Mouse (Mus musculus) limb, embryonic 15.5 days (tissue): ENCODE results near the gene Aldh3b3. TPM values are rescaled to one million over a fixed set of nuclear protein-coding genes. Genes with fewer than 3 reads are reported as not detected.

ENCODE experiments used
- ATAC-seq: fragments of 200-750 bp; cut with Nextera tagmentation; 2 replicates; pipeline ENCODE4 v1.8.0; 2017; ENCODE audit warnings: low read depth, moderate TSS enrichment; ENCODE audit not compliant: insufficient number of reproducible peaks, low FRiP score, low TSS enrichment
- H3K27ac ChIP-seq: fragments of 300-500 bp; sonication (generic); 2 replicates; pipeline ENCODE4 v1.5.1; 2015; ENCODE audit warnings: moderate library complexity, mild to moderate bottlenecking, inconsistent platforms
- H3K27me3 ChIP-seq: fragments of 300-500 bp; sonication (generic); 2 replicates; pipeline ENCODE4 v1.6.1; 2015; ENCODE audit warnings: inconsistent platforms
- H3K36me3 ChIP-seq: fragments of 300-500 bp; sonication (generic); 2 replicates; pipeline ENCODE4 v1.6.1; 2015; ENCODE audit warnings: inconsistent platforms
- H3K4me1 ChIP-seq: fragments of 300-500 bp; sonication (generic); 2 replicates; pipeline ENCODE4 v1.6.1; 2015; ENCODE audit warnings: inconsistent platforms
- H3K4me2 ChIP-seq: fragments of 300-500 bp; sonication (generic); 2 replicates; pipeline ENCODE4 v1.6.1; 2015; ENCODE audit warnings: mild to moderate bottlenecking, inconsistent platforms
- H3K4me3 ChIP-seq: fragments of 300-500 bp; sonication (generic); 2 replicates; pipeline ENCODE4 v1.5.1; 2015; ENCODE audit warnings: mild to moderate bottlenecking, inconsistent platforms
- H3K9ac ChIP-seq: fragments of 300-500 bp; sonication (generic); 2 replicates; pipeline ENCODE4 v1.6.1; 2015; ENCODE audit warnings: inconsistent platforms
- H3K9me3 ChIP-seq: fragments of 300-500 bp; sonication (generic); 2 replicates; pipeline ENCODE4 v1.6.1; 2016; ENCODE audit warnings: inconsistent platforms
- WGBS: fragments of 180-500 bp; shearing (Covaris S2); methylation state at CpG from one replicate; pipeline ENCODE4 v1.1.7; 2015; 5-methylcytosine and 5-hydroxymethylcytosine counted together
- polyA plus RNA-seq: library from polyadenylated mRNA; unstranded; fragments of >200 nt; fragmentation: Nextera tagmentation; extraction: Ambion mirVana; gene quantifications from 2 replicates; pipeline ENCODE4 v1.2.1, GENCODE M21; 2015

Aldh3b3 gene
- polyA plus RNA-seq, 1 experiment from 2014 or later: 3.7 TPM

- Histone ChIP-seq H3K9ac (no peak overlapping the region), H3K27ac (0 out of 2 replicates have a peak overlapping the region, but pooled peaks have one; percentile 47), H3K27me3 (no peaks in the 10 kb centered on the region), H3K4me2 (no peak overlapping the region), H3K4me3 (no peak overlapping the region), H3K9me3 (no peaks in the 10 kb centered on the region), H3K4me1 (peaks cover 41% of the 10 kb centered on the region), H3K36me3 (no peaks in the 10 kb centered on the region)
- 51% methylated on average over 3 of the region's 3 CpGs for WGBS
- ATAC-seq: no peak
These were observed 32.2 kb upstream of the Aldh3b3 start for GRCm38 (mm10) chr19:3926279-3926678.

- 68% methylated on average over 6 of the region's 6 CpGs for WGBS
- no peaks in the 10 kb centered on the region for H3K27me3 ChIP-seq
- 0 out of 2 replicates have a peak overlapping the region, but pooled peaks have one; percentile 47 for H3K27ac ChIP-seq
- H3K4me1 ChIP-seq: peaks cover 41% of the 10 kb centered on the region
- no peak overlapping the region for H3K4me3 ChIP-seq
- no peak for ATAC-seq
- no peaks in the 10 kb centered on the region for H3K9me3 ChIP-seq
- H3K36me3 ChIP-seq: no peaks in the 10 kb centered on the region
- no peak overlapping the region for H3K4me2 ChIP-seq
- no peak overlapping the region for H3K9ac ChIP-seq
These were observed 31.8 kb upstream of the Aldh3b3 start for GRCm38 (mm10) chr19:3926685-3927084.

- H3K27me3 ChIP-seq: no peaks in the 10 kb centered on the region
- 0 out of 2 replicates have a peak overlapping the region, but pooled peaks have one; percentile 22 for H3K27ac ChIP-seq
- H3K4me1 ChIP-seq: peaks cover 41% of the 10 kb centered on the region
- WGBS: 85% methylated on average over 4 of the region's 4 CpGs
- ATAC-seq: no peak
- H3K9me3 ChIP-seq: no peaks in the 10 kb centered on the region
- H3K4me3 ChIP-seq: no peak overlapping the region
- H3K4me2 ChIP-seq: no peak overlapping the region
- no peaks in the 10 kb centered on the region for H3K36me3 ChIP-seq
- H3K9ac ChIP-seq: no peak overlapping the region
These were observed 30.5 kb upstream of the Aldh3b3 start for GRCm38 (mm10) chr19:3927989-3928388.

- Histone ChIP-seq H3K4me1 (peaks cover 37% of the 10 kb centered on the region), H3K4me3 (no peak overlapping the region), H3K27ac (peak overlapping the region; percentile 76), H3K27me3 (no peaks in the 10 kb centered on the region), H3K9ac (no peak overlapping the region), H3K4me2 (no peak overlapping the region), H3K9me3 (no peaks in the 10 kb centered on the region), H3K36me3 (no peaks in the 10 kb centered on the region)
- no peak for ATAC-seq
- 70% methylated on average over 4 of the region's 4 CpGs for WGBS
These were observed 29.7 kb upstream of the Aldh3b3 start for GRCm38 (mm10) chr19:3928779-3929178.

- Histone ChIP-seq H3K4me3 (no peak within 1 kb of the TSS), H3K4me1 (peaks cover 37% of the 10 kb centered on the region), H3K27me3 (no peaks in the 10 kb centered on the region), H3K9me3 (no peaks in the 10 kb centered on the region), H3K27ac (peak within 1 kb of the TSS; percentile 76), H3K9ac (no peak within 1 kb of the TSS), H3K4me2 (peak within 1 kb of the TSS; percentile 12; the same call in 1 of the 2 replicates), H3K36me3 (no peaks in the 10 kb centered on the region)
- peak; percentile 35; the same call in 1 of the 2 replicates for ATAC-seq
- WGBS: 39% methylated on average over 12 of the region's 12 CpGs
These were observed 29.1 kb upstream of the Aldh3b3 start, which contains the start of gene Aldh3b1 for GRCm38 (mm10) chr19:3929211-3929941. TSS of gene Aldh3b1 (minus strand) at chr19:3929808.

GRCm38 (mm10) chr19:3930262-3931057 lies 28.0 kb upstream of the Aldh3b3 start:
- H3K9me3 ChIP-seq: no peaks in the 10 kb centered on the region
- 61% methylated on average over 21 of the region's 21 CpGs for WGBS
- H3K36me3 ChIP-seq: no peaks in the 10 kb centered on the region
- peak overlapping the region; percentile 76 for H3K27ac ChIP-seq
- peaks cover 41% of the 10 kb centered on the region for H3K4me1 ChIP-seq
- ATAC-seq: no peak
- no peak overlapping the region for H3K4me2 ChIP-seq
- no peaks in the 10 kb centered on the region for H3K27me3 ChIP-seq
- H3K9ac ChIP-seq: no peak overlapping the region
- no peak overlapping the region for H3K4me3 ChIP-seq

- no peak overlapping the region for H3K4me3 ChIP-seq
- H3K9ac ChIP-seq: no peak overlapping the region
- 88% methylated on average over 9 of the region's 9 CpGs for WGBS
- H3K4me1 ChIP-seq: peaks cover 40% of the 10 kb centered on the region
- no peak overlapping the region for H3K4me2 ChIP-seq
- no peaks in the 10 kb centered on the region for H3K9me3 ChIP-seq
- no peak for ATAC-seq
- H3K27ac ChIP-seq: no peak overlapping the region
- no peaks in the 10 kb centered on the region for H3K36me3 ChIP-seq
- no peaks in the 10 kb centered on the region for H3K27me3 ChIP-seq
These were observed 26.7 kb upstream of the Aldh3b3 start for GRCm38 (mm10) chr19:3931716-3932115.

- H3K27ac ChIP-seq: peak within 1 kb of the TSS; percentile 27; the same call in 1 of the 2 replicates
- no peaks in the 10 kb centered on the region for H3K27me3 ChIP-seq
- peak; percentile 77 for ATAC-seq
- no peaks in the 10 kb centered on the region for H3K9me3 ChIP-seq
- H3K4me1 ChIP-seq: peaks cover 22% of the 10 kb centered on the region
- 6% methylated on average over 42 of the region's 42 CpGs for WGBS
- H3K36me3 ChIP-seq: no peaks in the 10 kb centered on the region
- peak within 1 kb of the TSS; percentile 88 for H3K4me2 ChIP-seq
- peak within 1 kb of the TSS; percentile 49 for H3K4me3 ChIP-seq
- H3K9ac ChIP-seq: peak within 1 kb of the TSS; percentile 33
These were observed 23.2 kb upstream of the Aldh3b3 start, which contains the start of gene Unc93b1 for GRCm38 (mm10) chr19:3935032-3935895. TSS of gene Unc93b1 (plus strand) at chr19:3935186.

GRCm38 (mm10) chr19:3935896-3936850 lies 22.3 kb upstream of the Aldh3b3 start:
- no peaks in the 10 kb centered on the region for H3K27me3 ChIP-seq
- H3K36me3 ChIP-seq: no peaks in the 10 kb centered on the region
- peaks cover 15% of the 10 kb centered on the region for H3K4me1 ChIP-seq
- 9% methylated on average over 22 of the region's 22 CpGs for WGBS
- no peak for ATAC-seq
- H3K4me3 ChIP-seq: peak overlapping the region; percentile 49
- peak overlapping the region; percentile 88 for H3K4me2 ChIP-seq
- H3K9ac ChIP-seq: peak overlapping the region; percentile 33
- H3K27ac ChIP-seq: no peak overlapping the region
- H3K9me3 ChIP-seq: no peaks in the 10 kb centered on the region

- Histone ChIP-seq H3K4me1 (peaks cover 7% of the 10 kb centered on the region), H3K4me2 (no peak overlapping the region), H3K9me3 (no peaks in the 10 kb centered on the region), H3K27ac (no peak overlapping the region), H3K36me3 (no peaks in the 10 kb centered on the region), H3K27me3 (0 out of 2 replicates have a peak, but pooled peaks cover 5% of the 10 kb centered on the region), H3K4me3 (no peak overlapping the region), H3K9ac (no peak overlapping the region)
- ATAC-seq: no peak
- 79% methylated on average over 7 of the region's 7 CpGs for WGBS
These were observed 16.1 kb upstream of the Aldh3b3 start for GRCm38 (mm10) chr19:3942315-3942714.
